Mouse (Mus musculus): Measurements from ENCODE around the gene Gpm6b. TPM values are rescaled to one million over a fixed set of nuclear protein-coding genes. Genes with fewer than 3 reads are reported as not detected.

Gpm6b gene
- polyA plus RNA-seq, 1 experiment from 2014 or later = 7.6 TPM

- H3K4me2 ChIP-seq (replicated peaks; ENCODE audit: low read depth) = no peak overlapping the region
- WGBS = 38% methylated on average over 9 of the region's 9 CpGs
- ATAC-seq = no peak
Measured at GRCm38 (mm10) chrX:166328904-166329451, 90.3 kb downstream of the Gpm6b start.

GRCm38 (mm10) chrX:166334516-166335136 is 95.9 kb downstream of the Gpm6b start:
- Histone ChIP-seq H3K9me3 (ENCODE audit: control insufficient read depth) (no peaks in the 10 kb centered on the region), H3K4me2 (replicated peaks; ENCODE audit: low read depth) (no peak overlapping the region), H3K27ac (ENCODE audit: low read depth, low read length) (no peak overlapping the region), H3K9ac (ENCODE audit: low read depth, low read length) (no peak overlapping the region), H3K4me1 (replicated peaks; ENCODE audit: control insufficient read depth, insufficient read depth, low read length) (no peaks in the 10 kb centered on the region), H3K4me3 (ENCODE audit: low read depth, low read length) (no peak overlapping the region), H3K36me3 (ENCODE audit: control insufficient read depth, insufficient read depth) (no peaks in the 10 kb centered on the region), H3K27me3 (replicated peaks; ENCODE audit: control insufficient read depth, insufficient read depth, low read length) (no peaks in the 10 kb centered on the region; the same call in 1 of the 2 replicates)
- TF ChIP-seq CTCF (IDR thresholded peaks at IDR 0.05; ENCODE audit: low read depth) = no peak
- WGBS = 87% methylated on average over 6 of the region's 6 CpGs
- no peak for ATAC-seq

More at GRCm38 (mm10) chrX:166328904-166329451, 90.3 kb downstream of the Gpm6b start:
- TF ChIP-seq CTCF (IDR thresholded peaks at IDR 0.05; ENCODE audit: low read depth) = no peak
- H3K27me3 ChIP-seq (replicated peaks; ENCODE audit: control insufficient read depth, insufficient read depth, low read length) = no peaks in the 10 kb centered on the region; the same call in 1 of the 2 replicates
- no peak overlapping the region for H3K27ac ChIP-seq (ENCODE audit: low read depth, low read length)
- no peaks in the 10 kb centered on the region for H3K36me3 ChIP-seq (ENCODE audit: control insufficient read depth, insufficient read depth)
- H3K9ac ChIP-seq (ENCODE audit: low read depth, low read length) = no peak overlapping the region
- no peak overlapping the region for H3K4me3 ChIP-seq (ENCODE audit: low read depth, low read length)
- no peaks in the 10 kb centered on the region for H3K4me1 ChIP-seq (replicated peaks; ENCODE audit: control insufficient read depth, insufficient read depth, low read length)
- no peaks in the 10 kb centered on the region for H3K9me3 ChIP-seq (ENCODE audit: control insufficient read depth)

GRCm38 (mm10) chrX:166338353-166338752 is 99.6 kb downstream of the Gpm6b start:
- ATAC-seq = no peak
- Histone ChIP-seq H3K36me3 (ENCODE audit: control insufficient read depth, insufficient read depth) (no peaks in the 10 kb centered on the region), H3K4me3 (ENCODE audit: low read depth, low read length) (no peak overlapping the region), H3K27ac (ENCODE audit: low read depth, low read length) (no peak overlapping the region), H3K4me2 (replicated peaks; ENCODE audit: low read depth) (no peak overlapping the region), H3K27me3 (replicated peaks; ENCODE audit: control insufficient read depth, insufficient read depth, low read length) (no peaks in the 10 kb centered on the region), H3K4me1 (replicated peaks; ENCODE audit: control insufficient read depth, insufficient read depth, low read length) (no peaks in the 10 kb centered on the region), H3K9me3 (ENCODE audit: control insufficient read depth) (no peaks in the 10 kb centered on the region), H3K9ac (ENCODE audit: low read depth, low read length) (no peak overlapping the region)
- no peak for TF ChIP-seq CTCF (IDR thresholded peaks at IDR 0.05; ENCODE audit: low read depth)
- 90% methylated on average over 5 of the region's 5 CpGs for WGBS

- no peak overlapping the region for H3K4me3 ChIP-seq (ENCODE audit: low read depth, low read length)
- TF ChIP-seq CTCF (IDR thresholded peaks at IDR 0.05; ENCODE audit: low read depth) = no peak
- H3K9me3 ChIP-seq (ENCODE audit: control insufficient read depth) = no peaks in the 10 kb centered on the region
- WGBS = 90% methylated on average over 9 of the region's 9 CpGs
- H3K36me3 ChIP-seq (ENCODE audit: control insufficient read depth, insufficient read depth) = no peaks in the 10 kb centered on the region
- H3K9ac ChIP-seq (ENCODE audit: low read depth, low read length) = no peak overlapping the region
- H3K27me3 ChIP-seq (replicated peaks; ENCODE audit: control insufficient read depth, insufficient read depth, low read length) = no peaks in the 10 kb centered on the region
- no peaks in the 10 kb centered on the region for H3K4me1 ChIP-seq (replicated peaks; ENCODE audit: control insufficient read depth, insufficient read depth, low read length)
- H3K4me2 ChIP-seq (replicated peaks; ENCODE audit: low read depth) = no peak overlapping the region
- H3K27ac ChIP-seq (ENCODE audit: low read depth, low read length) = no peak overlapping the region
- no peak for ATAC-seq
Measured at GRCm38 (mm10) chrX:166338784-166339520, 100.2 kb downstream of the Gpm6b start.

- Histone ChIP-seq H3K36me3 (ENCODE audit: control insufficient read depth, insufficient read depth) (no peaks in the 10 kb centered on the region), H3K27ac (ENCODE audit: low read depth, low read length) (no peak overlapping the region), H3K4me3 (ENCODE audit: low read depth, low read length) (no peak overlapping the region), H3K4me2 (replicated peaks; ENCODE audit: low read depth) (no peak overlapping the region), H3K4me1 (replicated peaks; ENCODE audit: control insufficient read depth, insufficient read depth, low read length) (no peaks in the 10 kb centered on the region), H3K9me3 (ENCODE audit: control insufficient read depth) (no peaks in the 10 kb centered on the region), H3K27me3 (replicated peaks; ENCODE audit: control insufficient read depth, insufficient read depth, low read length) (no peaks in the 10 kb centered on the region), H3K9ac (ENCODE audit: low read depth, low read length) (no peak overlapping the region)
- ATAC-seq = no peak
- 78% methylated on average over 4 of the region's 4 CpGs for WGBS
- TF ChIP-seq CTCF (IDR thresholded peaks at IDR 0.05; ENCODE audit: low read depth) = no peak
Measured at GRCm38 (mm10) chrX:166339911-166340310, 101.2 kb downstream of the Gpm6b start.

GRCm38 (mm10) chrX:166341795-166342194 is 103.1 kb downstream of the Gpm6b start:
- Histone ChIP-seq H3K36me3 (ENCODE audit: control insufficient read depth, insufficient read depth) (no peaks in the 10 kb centered on the region), H3K27ac (ENCODE audit: low read depth, low read length) (no peak overlapping the region), H3K9ac (ENCODE audit: low read depth, low read length) (no peak overlapping the region), H3K4me1 (replicated peaks; ENCODE audit: control insufficient read depth, insufficient read depth, low read length) (no peaks in the 10 kb centered on the region), H3K27me3 (replicated peaks; ENCODE audit: control insufficient read depth, insufficient read depth, low read length) (no peaks in the 10 kb centered on the region), H3K4me2 (replicated peaks; ENCODE audit: low read depth) (no peak overlapping the region), H3K4me3 (ENCODE audit: low read depth, low read length) (no peak overlapping the region), H3K9me3 (ENCODE audit: control insufficient read depth) (no peaks in the 10 kb centered on the region)
- TF ChIP-seq CTCF (IDR thresholded peaks at IDR 0.05; ENCODE audit: low read depth) = no peak
- ATAC-seq = no peak
- whole genome bisulfite sequencing = 71% methylated on average over 6 of the region's 6 CpGs

All from intestine, postnatal 0 days (tissue).